Mouse (Mus musculus): ENCODE data around the gene Gm5678. TPM values are rescaled to one million over a fixed set of nuclear protein-coding genes. Genes with fewer than 3 reads are reported as not detected.
A peak's percentile ranks its signal among the peaks of the same experiment; 100 is the strongest.

The Gm5678 gene
- 1 to 10 TPM; 2.3 to 4.6 TPM for total RNA-seq (2021)
- long read RNA-seq, experiment 1 = 0 reads
- long read RNA-seq, experiment 2, partial matches to known transcripts = 1 of 1 reads
- long read RNA-seq, experiment 2, other reads (novel, unspliced or antisense) = 0 of 1 reads

GRCm38 (mm10) chr16:93627761-93628400, at the start of gene Gm5678:
TSS of gene Gm5678 (plus strand) at chr16:93628097.
- TF ChIP-seq CTCF (conservative IDR thresholded peaks at IDR 0.05) = no peak; the same call in 1 of the 2 replicates
- Histone ChIP-seq H3K27ac (no peak within 1 kb of the TSS), H3K4me3 (no peak within 1 kb of the TSS)
- peak; percentile 26 to 44 for DNase-seq (ENCODE audit: low spot score in 2 of 2)

GRCm38 (mm10) chr16:93578346-93579005, 49.4 kb upstream of the Gm5678 start:
- TF ChIP-seq CTCF (conservative IDR thresholded peaks at IDR 0.05) = no peak
- no peak overlapping the region for H3K27ac ChIP-seq
- no peak overlapping the region for H3K4me3 ChIP-seq
- DNase-seq (ENCODE audit: low spot score in 2 of 2) = no peak

- DNase-seq (ENCODE audit: low spot score in 2 of 2) = no peak
- no peak for TF ChIP-seq CTCF (conservative IDR thresholded peaks at IDR 0.05)
- Histone ChIP-seq H3K4me3 (no peak overlapping the region), H3K27ac (no peak overlapping the region)
These were observed 46.8 kb upstream of the Gm5678 start for GRCm38 (mm10) chr16:93581125-93581524.

GRCm38 (mm10) chr16:93584976-93585702, 42.8 kb upstream of the Gm5678 start:
- no peak for DNase-seq (ENCODE audit: low spot score in 2 of 2)
- Histone ChIP-seq H3K4me3 (no peak overlapping the region), H3K27ac (no peak overlapping the region)
- no peak for TF ChIP-seq CTCF (conservative IDR thresholded peaks at IDR 0.05)

- Histone ChIP-seq H3K27ac (no peak overlapping the region), H3K4me3 (no peak overlapping the region)
- no peak for DNase-seq (ENCODE audit: low spot score in 2 of 2)
- TF ChIP-seq CTCF (conservative IDR thresholded peaks at IDR 0.05) = no peak
These were observed 42.1 kb upstream of the Gm5678 start for GRCm38 (mm10) chr16:93585703-93586205.

GRCm38 (mm10) chr16:93586382-93586781, 41.5 kb upstream of the Gm5678 start:
- DNase-seq (ENCODE audit: low spot score in 2 of 2) = no peak
- no peak for TF ChIP-seq CTCF (conservative IDR thresholded peaks at IDR 0.05)
- Histone ChIP-seq H3K4me3 (no peak overlapping the region), H3K27ac (no peak overlapping the region)

- no peak overlapping the region for H3K4me3 ChIP-seq
- DNase-seq (ENCODE audit: low spot score in 2 of 2) = no peak
- H3K27ac ChIP-seq = no peak overlapping the region
- no peak for TF ChIP-seq CTCF (conservative IDR thresholded peaks at IDR 0.05)
These were observed 39.6 kb upstream of the Gm5678 start for GRCm38 (mm10) chr16:93588281-93588680.

GRCm38 (mm10) chr16:93590915-93591314, 37.0 kb upstream of the Gm5678 start:
- no peak overlapping the region for H3K4me3 ChIP-seq
- TF ChIP-seq CTCF (conservative IDR thresholded peaks at IDR 0.05) = no peak
- DNase-seq (ENCODE audit: low spot score in 2 of 2) = no peak
- H3K27ac ChIP-seq = no peak overlapping the region

GRCm38 (mm10) chr16:93591450-93592430, 36.2 kb upstream of the Gm5678 start:
- no peak for TF ChIP-seq CTCF (conservative IDR thresholded peaks at IDR 0.05)
- no peak for DNase-seq (ENCODE audit: low spot score in 2 of 2)
- H3K27ac ChIP-seq = no peak overlapping the region
- no peak overlapping the region for H3K4me3 ChIP-seq

- no peak for DNase-seq (ENCODE audit: low spot score in 2 of 2)
- TF ChIP-seq CTCF (conservative IDR thresholded peaks at IDR 0.05) = no peak
- no peak overlapping the region for H3K27ac ChIP-seq
- H3K4me3 ChIP-seq = no peak overlapping the region
These were observed 35.2 kb upstream of the Gm5678 start for GRCm38 (mm10) chr16:93592711-93593110.

- no peak for TF ChIP-seq CTCF (conservative IDR thresholded peaks at IDR 0.05)
- no peak overlapping the region for H3K27ac ChIP-seq
- H3K4me3 ChIP-seq = no peak overlapping the region
- no peak for DNase-seq (ENCODE audit: low spot score in 2 of 2)
These were observed 34.5 kb upstream of the Gm5678 start for GRCm38 (mm10) chr16:93593406-93593805.

- H3K4me3 ChIP-seq = no peak overlapping the region
- no peak overlapping the region for H3K27ac ChIP-seq
- no peak for TF ChIP-seq CTCF (conservative IDR thresholded peaks at IDR 0.05)
- no peak for DNase-seq (ENCODE audit: low spot score in 2 of 2)
These were observed 33.4 kb upstream of the Gm5678 start for GRCm38 (mm10) chr16:93594448-93594847.
